Mouse (Mus musculus) CD8-positive naive resting alpha-beta T cell, adult 2 months (primary cell): Measurements from ENCODE around the gene Exoc6b.

Experiments
- DNase-seq, 2 experiments: peaks; one replicate each; pipeline ENCODE4 v3.0.0; 2022; ENCODE audit warnings: low read depth in 2 of 2, low spot score in 2 of 2

The Exoc6b gene

DNA sequence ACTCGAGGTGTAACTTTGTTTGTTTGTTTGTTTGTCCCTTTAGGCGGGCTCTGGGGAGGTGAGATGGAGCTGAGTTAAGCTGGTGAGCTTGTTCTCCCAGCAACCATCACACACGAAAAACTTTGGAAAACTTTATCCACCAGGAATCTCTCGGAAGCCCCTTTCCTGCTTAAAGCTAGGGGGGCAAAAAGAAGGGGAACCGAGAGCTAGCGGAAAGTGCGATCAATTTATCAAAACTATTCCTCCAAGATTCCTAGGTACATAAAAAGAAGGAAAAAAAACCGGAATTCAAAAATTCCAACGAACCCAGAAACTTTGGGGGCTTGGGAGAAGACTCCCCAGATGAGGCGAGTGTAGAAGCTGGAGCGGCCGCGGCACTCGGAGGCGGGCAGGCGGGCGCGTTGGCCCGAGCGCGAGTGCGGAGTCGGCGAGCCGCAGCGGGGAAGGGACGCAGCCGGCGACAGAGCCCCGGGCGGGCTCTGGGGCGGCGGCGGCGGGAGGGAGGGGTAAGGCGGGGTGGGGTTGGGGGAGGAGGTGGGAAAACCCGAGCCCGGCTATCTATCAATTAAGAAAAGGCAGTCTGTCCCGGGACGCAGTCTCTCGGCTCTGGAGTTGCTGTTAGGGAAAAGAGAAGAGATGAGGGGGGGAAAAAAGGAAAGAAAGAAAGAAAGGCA is 481.0 kb downstream of the Exoc6b start:
- DNase-seq, result no peak

DNA sequence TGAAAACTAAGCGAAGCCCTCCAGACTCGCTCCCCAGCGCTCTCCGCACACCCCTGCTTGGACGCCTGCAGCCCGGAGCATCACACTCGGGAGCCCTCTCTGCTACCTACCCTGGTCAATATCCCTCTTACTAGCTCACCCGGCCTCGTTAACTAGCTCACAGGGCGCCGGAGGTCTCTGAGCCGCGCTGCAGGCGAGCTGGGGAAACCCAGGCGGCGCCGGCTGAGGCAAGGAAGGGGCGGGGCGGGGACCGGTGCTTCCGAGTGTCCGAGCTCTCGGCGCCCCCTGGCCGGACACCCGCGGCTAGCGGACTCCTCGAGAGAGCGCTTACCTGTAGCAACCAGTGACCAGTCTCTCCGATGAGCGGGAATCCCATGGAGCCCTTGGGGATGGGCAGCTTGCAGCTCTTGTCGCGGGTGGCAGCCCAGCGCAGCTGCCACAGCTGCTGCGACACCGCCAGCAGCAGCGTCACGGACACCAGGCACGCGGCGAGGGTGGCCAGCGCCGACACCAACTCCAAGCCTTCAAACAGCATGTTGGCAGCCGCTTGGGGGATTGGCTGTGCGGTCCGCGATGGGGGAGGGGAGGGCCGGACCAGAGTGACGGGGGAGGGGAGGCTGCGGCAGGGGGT is 481.7 kb downstream of the Exoc6b start:
- no peak for DNase-seq

DNA sequence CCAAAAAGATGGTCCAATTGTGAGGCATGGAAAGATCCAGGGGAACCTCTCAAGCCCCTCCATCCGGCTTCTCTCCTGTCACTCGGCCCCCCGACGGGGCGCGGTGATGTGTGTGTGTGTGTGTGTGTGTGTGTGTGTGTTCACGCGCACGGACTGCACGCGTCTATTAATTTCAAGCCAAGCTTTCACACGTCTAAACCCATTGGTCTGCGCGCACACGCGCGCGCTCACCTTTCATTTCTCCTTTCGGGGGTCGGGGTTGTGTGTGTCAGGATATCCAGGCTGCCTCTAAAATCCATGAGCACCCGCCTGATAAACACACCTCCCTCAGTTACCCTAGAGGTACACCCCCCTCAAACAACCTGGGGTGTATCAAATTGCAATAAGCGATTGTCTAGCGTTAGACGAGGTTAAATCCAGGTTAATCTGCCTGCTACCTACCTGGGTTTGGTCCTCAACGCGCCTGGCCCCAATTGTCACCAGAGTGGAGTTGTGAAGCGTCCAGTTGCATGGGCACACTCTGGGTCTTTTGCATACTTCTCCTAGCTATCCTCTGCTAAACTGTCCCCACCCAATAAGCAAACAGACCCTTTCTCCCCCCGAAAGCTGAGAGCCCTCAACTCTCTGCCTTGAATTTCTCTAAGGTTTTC is 482.6 kb downstream of the Exoc6b start:
- no peak for DNase-seq

DNA sequence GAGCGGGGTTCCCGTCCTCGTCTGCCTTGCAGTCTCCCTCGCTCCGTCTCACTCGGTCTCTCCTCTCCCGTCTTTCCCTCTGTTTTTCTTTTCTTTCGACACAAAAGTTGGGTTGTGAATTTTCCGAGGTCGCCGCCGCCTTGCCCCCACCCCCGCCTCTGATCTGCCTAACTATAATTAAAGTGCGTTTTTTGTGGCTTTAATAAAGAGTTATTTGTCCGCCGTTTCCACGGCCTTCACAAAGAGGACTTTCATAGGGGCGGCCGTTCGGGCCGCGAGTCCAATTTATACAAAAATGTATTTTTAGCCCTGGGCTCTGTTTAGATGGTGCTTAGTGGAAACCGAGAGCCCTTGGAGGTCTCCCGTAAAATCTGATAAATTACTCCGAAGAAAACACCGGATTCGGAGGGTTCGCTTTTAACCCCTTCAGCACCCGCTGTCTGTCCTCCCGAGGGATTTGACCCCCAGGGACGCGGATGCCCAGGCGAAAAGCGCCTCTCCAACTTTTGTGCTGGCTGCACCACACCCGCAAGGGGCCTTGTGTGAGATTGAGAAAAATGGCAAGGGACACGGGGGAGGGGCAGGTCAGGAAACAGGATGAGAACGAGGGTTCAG is 483.5 kb downstream of the Exoc6b start:
- no peak for DNase-seq

DNA sequence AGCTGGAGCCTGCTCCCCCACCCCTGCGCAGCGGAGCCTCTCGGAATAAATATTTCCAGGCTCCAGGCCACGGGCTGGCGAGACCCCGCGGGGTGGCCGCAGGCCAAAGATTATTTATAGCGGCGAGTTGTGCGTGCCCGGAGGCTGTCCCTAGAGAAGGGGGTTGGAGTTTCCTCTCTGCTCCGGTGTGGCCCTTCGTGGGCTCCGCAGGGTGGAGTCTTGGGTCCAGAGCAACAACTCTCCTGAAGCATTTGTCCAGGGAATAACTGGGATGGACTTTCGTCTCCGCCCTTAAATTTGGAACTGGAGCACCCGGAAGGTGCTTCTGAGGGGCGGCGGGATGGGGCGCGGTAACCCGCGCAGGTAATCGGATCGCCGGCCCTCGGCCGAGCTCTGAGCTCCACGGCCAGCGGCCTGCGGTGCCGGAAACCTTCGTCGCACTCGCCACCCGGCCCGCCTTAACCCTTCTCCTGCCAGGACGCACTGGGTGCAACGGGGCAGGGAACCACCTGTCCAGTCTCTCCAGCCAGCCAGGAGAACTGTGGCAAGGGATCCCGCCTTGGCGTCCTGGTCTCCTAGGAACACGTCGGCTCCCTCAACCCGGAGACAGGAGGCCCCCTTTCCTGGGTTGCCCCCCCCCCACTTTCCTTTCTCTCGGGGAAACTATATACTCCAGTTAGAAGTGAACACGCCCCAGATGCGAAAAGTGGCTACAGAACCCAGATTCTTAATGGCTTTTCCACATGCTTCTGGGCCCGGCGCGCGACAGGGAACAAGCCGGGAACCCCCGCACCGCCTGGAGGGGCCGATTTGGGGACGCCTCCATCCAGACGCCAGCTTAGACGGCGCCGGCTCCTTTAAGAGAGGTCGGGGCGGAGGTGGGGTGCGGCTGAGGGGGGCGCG is 484.3 kb downstream of the Exoc6b start:
- no peak for DNase-seq

DNA sequence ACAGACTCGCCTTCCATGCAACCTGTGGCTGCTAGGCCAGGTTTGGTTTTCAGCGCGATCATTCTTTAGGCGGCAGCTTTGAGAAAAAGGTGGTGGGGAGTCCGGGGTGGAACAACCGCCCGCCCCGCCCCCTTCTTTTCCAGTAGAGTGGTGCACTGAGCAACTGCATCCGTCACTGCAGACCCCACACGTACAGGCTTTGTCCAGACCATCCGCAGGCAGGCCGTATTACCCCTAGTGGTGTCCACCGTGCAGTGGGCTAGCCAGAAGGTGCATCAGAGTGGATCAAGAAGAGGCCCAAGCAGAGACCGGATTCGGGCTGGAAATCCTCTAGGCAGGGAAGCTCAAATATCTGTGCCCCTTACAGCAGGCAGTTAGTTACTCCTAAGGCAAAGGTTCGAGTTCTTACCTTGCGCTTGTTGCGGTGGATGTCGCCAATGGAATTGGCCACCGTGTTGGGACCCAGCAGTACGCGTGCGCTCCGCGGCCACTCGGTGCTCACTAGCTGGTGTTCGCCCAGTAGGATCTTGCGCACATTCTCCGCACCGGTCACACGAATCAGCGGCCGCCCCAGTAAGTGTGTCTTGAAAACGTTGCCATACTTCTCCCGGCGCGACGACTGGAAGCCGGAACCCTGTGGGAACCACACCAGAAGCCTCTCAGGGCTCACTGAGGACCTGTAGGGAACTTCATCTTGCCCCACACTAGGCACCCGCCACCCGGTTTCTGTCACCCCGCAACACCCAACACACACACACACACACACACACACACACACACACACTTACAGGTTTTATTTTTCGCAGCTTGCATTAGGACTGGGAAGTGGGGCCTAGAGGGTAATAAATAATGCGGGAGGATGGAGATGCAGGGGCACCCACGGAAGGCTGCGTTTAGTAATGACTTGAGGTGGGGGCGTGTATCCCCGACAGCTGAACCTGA is 485.2 kb downstream of the Exoc6b start:
- DNase-seq, result no peak

DNA sequence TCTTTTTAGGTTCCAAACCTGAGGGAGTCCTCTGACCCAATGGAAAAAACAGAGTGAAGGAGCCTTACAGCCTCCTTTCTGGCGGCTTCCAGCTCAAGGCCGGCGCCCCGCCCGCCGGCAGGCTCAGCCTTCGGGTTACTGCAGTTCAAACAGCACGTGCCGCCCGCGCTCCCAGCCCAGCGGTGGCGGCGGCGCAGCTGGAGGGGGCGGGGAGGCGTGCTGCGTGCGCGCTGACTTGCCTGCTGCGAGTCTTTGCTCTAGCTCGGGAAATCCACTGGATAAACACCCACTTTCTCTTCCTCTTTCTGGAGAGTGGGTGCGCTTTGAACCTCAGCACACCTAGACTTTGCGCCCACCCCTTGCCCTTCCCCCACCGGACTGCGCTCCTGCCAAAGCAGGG is 485.9 kb downstream of the Exoc6b start:
- DNase-seq, result no peak

DNA sequence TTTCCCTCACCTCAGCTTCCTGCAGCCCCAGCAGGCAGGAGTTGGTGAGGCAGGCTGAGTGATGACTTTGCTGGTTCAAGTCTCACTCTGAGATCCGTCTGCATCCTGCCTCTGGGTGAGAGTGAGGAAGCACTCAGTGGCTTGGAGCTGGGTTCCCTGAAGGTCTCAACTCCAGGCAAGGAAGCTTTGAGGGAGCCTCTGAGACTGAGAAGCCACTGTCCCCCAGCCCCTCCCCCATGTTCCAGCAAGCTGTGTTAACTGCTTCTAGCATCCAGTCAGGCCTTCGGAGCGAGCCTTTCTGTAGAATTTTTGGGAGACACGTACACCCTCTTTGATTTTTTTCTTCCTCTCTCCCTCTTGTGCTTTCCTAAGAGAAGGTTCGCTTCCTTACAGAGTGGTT is 486.5 kb downstream of the Exoc6b start:
- DNase-seq, result no peak

DNA sequence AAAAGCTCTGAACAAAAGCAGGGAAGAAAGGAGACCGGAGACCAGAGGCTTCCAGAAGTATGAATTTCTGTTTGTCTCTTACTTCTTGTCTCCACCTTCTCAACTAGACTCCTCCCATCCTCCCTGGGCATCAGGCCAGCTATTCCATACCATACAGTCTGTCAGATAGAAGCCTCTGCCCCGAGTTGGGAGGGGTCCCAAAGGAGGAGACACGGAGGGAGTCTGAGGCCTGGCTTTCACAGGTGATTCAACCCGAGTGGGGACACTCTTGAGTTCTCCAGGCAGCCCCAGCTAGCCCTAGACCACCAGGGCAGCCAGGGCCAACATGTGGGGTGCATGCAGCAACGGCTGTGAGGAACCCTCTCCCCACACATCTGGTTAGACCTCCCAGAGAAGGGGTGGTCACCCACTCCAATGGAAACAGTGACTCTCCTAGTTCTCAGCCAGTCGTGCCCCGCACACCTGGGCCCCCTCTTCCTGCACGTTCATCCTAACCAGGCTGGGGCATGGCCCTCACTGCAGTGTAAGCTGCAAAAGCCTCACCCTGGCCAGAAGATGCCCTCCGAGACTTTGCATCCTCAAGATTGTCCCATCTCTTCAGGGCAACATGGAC is 487.4 kb downstream of the Exoc6b start:
- no peak for DNase-seq

DNA sequence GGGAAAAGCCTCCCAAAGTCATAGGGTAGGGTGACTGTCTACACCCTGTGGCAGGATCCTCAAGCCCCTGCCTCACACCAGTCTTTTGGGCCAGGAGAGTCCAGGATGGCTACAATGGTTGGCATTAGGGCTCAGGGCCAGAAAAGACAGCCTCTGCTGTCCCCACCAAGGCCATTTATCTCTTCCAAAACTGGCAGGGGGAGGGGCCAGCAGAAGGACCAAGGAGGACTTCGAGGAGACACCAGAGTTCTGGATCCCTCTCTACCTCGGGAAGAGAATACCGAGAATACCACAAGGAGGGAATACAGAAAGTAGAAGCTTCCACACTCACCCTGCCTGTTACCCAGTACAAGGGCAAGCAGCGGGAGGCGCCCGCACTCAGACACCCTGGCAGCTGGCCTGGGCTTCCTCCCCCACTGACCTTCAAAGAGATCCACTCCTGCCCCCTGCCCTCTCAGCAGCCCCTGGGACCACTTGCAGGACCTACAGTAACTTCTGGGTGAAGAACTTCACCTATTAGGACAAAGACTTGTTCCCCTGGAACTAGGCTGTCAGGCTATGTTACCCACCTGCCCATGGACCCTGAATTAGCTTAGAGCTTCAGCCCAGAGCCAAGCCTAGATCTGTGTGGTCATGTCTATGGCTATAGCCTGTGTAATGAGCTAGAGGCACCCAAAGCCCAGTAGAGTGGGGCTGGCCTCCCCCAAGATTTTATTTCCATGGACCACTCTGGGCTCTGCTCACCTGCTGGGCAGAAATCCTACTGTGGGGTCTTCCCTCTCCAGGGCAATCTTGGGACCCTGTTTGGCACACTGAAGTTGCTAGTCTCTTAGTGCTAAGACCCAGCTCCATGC is 488.1 kb downstream of the Exoc6b start:
- no peak for DNase-seq

DNA sequence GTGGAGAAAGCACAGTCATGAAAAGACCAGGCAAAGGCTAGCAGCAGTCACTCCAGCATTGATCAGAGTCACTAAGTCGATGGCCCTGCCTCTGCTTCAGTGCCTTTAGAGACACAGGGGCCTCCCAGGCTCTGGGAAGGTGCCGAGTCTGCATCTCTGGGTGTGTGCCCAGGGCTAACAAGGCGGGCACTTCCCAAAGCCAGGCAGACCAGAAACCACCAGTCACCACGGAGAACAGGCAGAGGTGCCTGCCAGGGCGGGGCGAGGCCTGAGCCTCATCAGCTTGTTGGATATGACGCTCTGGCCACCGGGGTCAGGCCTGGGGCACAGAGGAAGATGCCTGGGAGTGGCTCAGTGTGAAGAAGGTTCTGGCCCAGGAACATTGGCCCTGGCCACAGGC is 489.8 kb downstream of the Exoc6b start:
- DNase-seq, result no peak

DNA sequence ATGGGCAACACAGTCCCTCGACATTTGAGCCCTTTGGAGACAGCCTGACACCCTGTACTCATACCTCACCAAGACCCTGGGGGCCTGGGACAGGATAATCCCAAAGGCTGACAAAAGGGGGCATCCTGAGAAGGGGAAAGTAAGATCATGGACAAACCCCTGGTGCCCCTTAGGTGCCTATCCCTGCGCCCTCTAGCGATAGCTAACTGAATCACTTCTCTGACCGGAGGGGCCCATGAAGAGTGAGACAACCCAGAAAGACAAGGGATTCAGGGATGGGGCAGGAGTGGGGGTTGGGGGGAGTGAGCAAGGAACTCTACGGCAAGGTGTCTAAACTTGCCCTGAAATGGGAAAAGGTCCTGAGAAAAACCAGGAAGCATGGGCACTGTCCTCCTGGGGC is 490.4 kb downstream of the Exoc6b start:
- no peak for DNase-seq

DNA sequence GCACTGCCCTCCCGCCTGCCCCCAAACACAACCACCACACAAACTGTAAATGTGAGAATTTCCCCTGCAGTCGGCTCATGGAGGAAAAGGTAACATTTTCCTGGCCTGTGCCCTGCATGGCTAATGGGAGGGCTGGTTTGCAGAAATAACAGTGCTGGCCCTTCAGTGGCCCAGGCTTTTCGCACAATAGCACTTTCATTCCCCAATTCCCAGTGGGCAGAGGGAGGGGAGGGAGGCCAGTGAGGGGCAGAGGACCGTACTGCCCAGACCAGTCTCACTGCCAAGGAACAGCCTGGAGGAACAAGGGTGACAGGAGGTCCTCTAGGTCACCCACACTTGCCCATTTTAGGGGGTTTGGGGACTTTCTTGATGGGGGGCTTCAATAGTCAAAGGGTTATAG is 491.4 kb downstream of the Exoc6b start:
- DNase-seq, result no peak

DNA sequence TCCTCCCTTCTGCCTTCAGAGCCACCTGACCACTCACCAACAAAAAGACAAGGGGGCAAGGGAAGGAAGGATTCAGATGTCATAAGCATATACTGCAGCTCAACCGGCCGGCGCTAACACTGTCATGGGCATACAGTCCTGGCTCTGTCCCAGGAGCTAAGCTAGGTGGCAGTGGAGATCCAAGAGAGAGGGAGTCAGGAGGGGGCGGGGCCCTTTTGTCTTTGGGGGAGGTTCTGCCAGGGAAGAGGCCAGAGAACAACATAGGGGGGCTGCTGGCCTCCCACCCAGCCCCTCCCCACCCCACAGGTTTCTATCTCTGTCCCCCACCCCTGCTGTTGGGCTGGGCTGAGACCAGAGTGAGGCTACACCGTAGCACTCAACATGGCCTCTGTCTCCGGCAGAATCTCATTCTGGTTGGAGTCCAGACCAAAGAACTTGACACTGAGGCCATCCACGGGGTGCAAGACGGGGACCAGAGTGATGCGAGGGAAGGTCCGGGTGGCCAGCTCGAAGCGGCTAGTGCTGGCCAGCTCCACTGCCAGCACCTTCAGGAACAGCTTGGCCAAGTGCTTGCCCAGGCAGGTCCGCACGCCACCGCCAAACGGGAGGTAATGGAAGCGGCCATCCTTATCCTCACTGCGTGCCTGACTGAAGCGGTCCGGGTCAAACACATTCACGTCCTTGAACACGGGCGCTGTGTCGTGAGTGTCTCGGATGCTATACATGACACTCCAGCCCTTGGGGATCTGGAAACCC is 495.2 kb downstream of the Exoc6b start:
- DNase-seq, result no peak

DNA sequence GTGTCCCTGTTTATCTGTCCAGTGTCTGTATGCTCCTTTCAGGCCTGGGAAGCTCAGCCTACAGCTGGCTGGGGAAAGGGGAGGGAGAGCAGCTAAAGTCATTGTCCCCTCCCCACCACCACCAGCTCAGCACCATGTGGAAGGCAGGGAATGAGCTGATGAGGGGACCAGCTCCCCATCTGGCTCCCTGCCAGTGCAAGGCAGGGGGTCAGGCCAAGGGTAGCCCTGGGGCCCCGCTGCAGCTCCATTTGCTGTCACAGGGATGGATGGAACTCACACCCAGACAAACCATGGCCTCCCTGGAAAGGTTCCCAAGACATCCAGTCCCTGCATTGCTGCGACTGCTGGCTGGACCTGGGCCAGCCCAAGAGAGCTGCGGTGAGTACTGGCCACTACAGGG is 499.3 kb downstream of the Exoc6b start:
- no peak for DNase-seq

DNA sequence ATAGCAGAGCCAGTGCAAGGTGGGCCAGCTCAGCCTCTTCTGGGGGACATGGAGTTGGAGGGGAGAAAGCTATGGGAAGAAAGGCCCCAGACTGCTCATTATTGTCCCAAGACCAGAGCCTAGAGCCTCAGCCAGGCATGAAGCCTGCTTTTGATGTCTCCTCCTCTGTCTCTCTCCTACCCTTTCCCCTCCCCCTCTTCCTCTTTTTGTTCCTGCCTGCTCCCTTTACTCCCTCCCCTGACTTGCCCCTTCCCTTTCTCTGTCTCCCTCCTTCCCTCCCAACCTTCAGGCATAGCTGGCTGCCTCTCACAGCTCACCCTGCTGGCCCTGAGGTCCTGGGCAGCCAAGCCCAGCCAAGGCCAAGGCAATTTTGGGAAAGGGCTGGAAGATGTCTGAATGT is 499.7 kb downstream of the Exoc6b start:
- DNase-seq, result no peak

DNA sequence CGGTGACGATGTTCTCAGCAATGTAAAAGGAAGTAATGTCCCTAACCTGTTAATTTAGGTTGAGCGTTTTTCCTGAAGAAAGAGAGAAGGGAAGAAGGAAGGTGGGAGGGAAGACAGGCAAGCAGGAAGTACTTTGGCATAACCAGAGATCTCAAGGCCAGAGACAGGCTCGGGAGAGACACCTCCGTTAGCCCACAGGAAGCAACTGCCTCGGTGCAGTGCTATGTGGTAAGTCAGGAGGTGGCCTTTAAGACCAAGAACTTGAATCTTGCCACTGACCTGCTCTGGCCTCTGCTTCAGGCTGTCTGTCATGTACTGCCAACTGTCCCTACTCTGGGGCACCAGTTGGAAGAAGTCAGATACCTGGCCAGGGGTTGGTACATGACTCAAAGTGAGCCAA is 500.4 kb downstream of the Exoc6b start:
- DNase-seq, result no peak
